Mouse (Mus musculus): Measurements from ENCODE around the gene Tspan1. TPM values are rescaled to one million over a fixed set of nuclear protein-coding genes. Genes with fewer than 3 reads are reported as not detected.

Tspan1 gene
- total RNA-seq, 2 experiments from 2014 or later = not detected

- intact Hi-C loops (cut with DNase I) = no loop called here
Measured at GRCm38 (mm10) chr4:116168617-116169352, 1.4 kb upstream of the Tspan1 start.

GRCm38 (mm10) chr4:116165708-116166407, 1.5 kb downstream of the Tspan1 start:
- intact Hi-C loops (cut with DNase I) = no loop called here
- DNase-seq = no peak

More at GRCm38 (mm10) chr4:116168617-116169352, 1.4 kb upstream of the Tspan1 start:
- DNase-seq = peak; percentile 85

- DNase-seq = no peak
- intact Hi-C loops (cut with DNase I) = no loop called here
Measured at GRCm38 (mm10) chr4:116164759-116165554, 2.4 kb downstream of the Tspan1 start.

GRCm38 (mm10) chr4:116162142-116162541, 5.3 kb downstream of the Tspan1 start:
- DNase-seq = no peak
- intact Hi-C loops (cut with DNase I) = no loop called here

GRCm38 (mm10) chr4:116160769-116161168, 6.6 kb downstream of the Tspan1 start:
- no peak for DNase-seq
- intact Hi-C loops (cut with DNase I) = no loop called here

- intact Hi-C loops (cut with DNase I) = no loop called here
- peak; percentile 50 for DNase-seq
Measured at GRCm38 (mm10) chr4:116159912-116160311, 7.5 kb downstream of the Tspan1 start.

- DNase-seq = no peak
- intact Hi-C loops (cut with DNase I) = no loop called here
Measured at GRCm38 (mm10) chr4:116157882-116158281, 9.5 kb downstream of the Tspan1 start.

- intact Hi-C loops (cut with DNase I) = no loop called here
Measured at GRCm38 (mm10) chr4:116152702-116153101, 14.7 kb downstream of the Tspan1 start.

GRCm38 (mm10) chr4:116151238-116151637, 16.2 kb downstream of the Tspan1 start, which contains the start of gene Lurap1:
TSS of gene Lurap1 (minus strand) at chr4:116151338.
- DNase-seq = no peak
- intact Hi-C loops (cut with DNase I) = no loop called here

More at GRCm38 (mm10) chr4:116152702-116153101, 14.7 kb downstream of the Tspan1 start:
- no peak for DNase-seq

- intact Hi-C loops (cut with DNase I) = no loop called here
- no peak for DNase-seq
Measured at GRCm38 (mm10) chr4:116150862-116151221, 16.6 kb downstream of the Tspan1 start.

GRCm38 (mm10) chr4:116150156-116150861, 17.1 kb downstream of the Tspan1 start:
- intact Hi-C loops (cut with DNase I) = no loop called here
- DNase-seq = peak; percentile 64

- intact Hi-C loops (cut with DNase I) = loop anchor here (10.0 kb wide), 1 partner anchor 845 kb away; the partner anchor contains the start of genes Hectd3 and Urod
- no peak for DNase-seq
Measured at GRCm38 (mm10) chr4:116149812-116150155, 17.6 kb downstream of the Tspan1 start.

- intact Hi-C loops (cut with DNase I) = loop anchor here (10.0 kb wide), 1 partner anchor 851 kb away; the partner anchor contains the start of genes Hectd3 and Urod
- peak; percentile 55 for DNase-seq
Measured at GRCm38 (mm10) chr4:116143891-116144717, 23.3 kb downstream of the Tspan1 start.

GRCm38 (mm10) chr4:116143317-116143811, 24.0 kb downstream of the Tspan1 start:
- peak; percentile 83 for DNase-seq
- intact Hi-C loops (cut with DNase I) = loop anchor here (10.0 kb wide), 1 partner anchor 851 kb away; the partner anchor contains the start of genes Hectd3 and Urod

GRCm38 (mm10) chr4:116142269-116142668, 25.1 kb downstream of the Tspan1 start:
- intact Hi-C loops (cut with DNase I) = loop anchor here (10.0 kb wide), 1 partner anchor 853 kb away; the partner anchor contains the start of genes Hectd3 and Urod
- DNase-seq = no peak

GRCm38 (mm10) chr4:116141736-116142135, 25.7 kb downstream of the Tspan1 start:
- DNase-seq = no peak
- intact Hi-C loops (cut with DNase I) = loop anchor here (10.0 kb wide), 1 partner anchor 853 kb away; the partner anchor contains the start of genes Hectd3 and Urod

GRCm38 (mm10) chr4:116140801-116141574, 26.4 kb downstream of the Tspan1 start:
- intact Hi-C loops (cut with DNase I) = loop anchor here (10.0 kb wide), 1 partner anchor 854 kb away; the partner anchor contains the start of genes Hectd3 and Urod
- DNase-seq = no peak

- intact Hi-C loops (cut with DNase I) = no loop called here
- DNase-seq = no peak
Measured at GRCm38 (mm10) chr4:116137421-116137996, 29.9 kb downstream of the Tspan1 start.

Measured in left cerebral cortex, postnatal 4 days (tissue).